Mouse (Mus musculus): ENCODE data around the gene Klk15. TPM values are rescaled to one million over a fixed set of nuclear protein-coding genes. Genes with fewer than 3 reads are reported as not detected.

The Klk15 gene
- polyA plus RNA-seq (2015; fragmentation: Nextera tagmentation; extraction: Ambion mirVana): not detected in 2 replicates

DNA sequence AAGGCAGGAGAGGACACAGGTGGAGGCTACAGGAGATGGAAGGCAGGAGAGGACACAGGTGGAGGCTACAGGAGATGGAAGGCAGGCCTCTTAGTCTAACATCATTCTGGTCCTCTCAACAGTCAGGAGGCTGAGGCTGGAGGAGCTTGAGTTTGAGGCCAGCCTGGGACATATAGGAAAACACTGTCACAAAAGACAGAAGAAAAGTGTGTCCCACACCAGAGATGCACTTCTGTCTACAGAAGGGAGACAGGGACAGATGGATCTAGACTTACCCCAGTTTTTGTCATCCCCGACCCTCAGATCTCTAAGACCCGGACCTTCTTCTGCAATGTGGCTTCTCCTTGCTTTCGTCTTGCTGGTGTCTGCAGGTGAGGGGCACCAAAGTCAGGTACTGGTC is at the start of gene Klk15:
TSS of gene Klk15 (plus strand) at position 301 of the 400 bp plus-strand sequence.
- Histone ChIP-seq H3K27me3 (replicated peaks) (no peaks in the 10 kb centered on the region), H3K9me3 (no peaks in the 10 kb centered on the region), H3K4me3 (no peak within 1 kb of the TSS), H3K27ac (no peak within 1 kb of the TSS), H3K4me2 (no peak within 1 kb of the TSS), H3K36me3 (replicated peaks) (no peaks in the 10 kb centered on the region), H3K4me1 (no peaks in the 10 kb centered on the region), H3K9ac (no peak within 1 kb of the TSS)
- ATAC-seq (replicated peaks): no peak
- 88% methylated on average over 3 of the region's 3 CpGs for WGBS

DNA sequence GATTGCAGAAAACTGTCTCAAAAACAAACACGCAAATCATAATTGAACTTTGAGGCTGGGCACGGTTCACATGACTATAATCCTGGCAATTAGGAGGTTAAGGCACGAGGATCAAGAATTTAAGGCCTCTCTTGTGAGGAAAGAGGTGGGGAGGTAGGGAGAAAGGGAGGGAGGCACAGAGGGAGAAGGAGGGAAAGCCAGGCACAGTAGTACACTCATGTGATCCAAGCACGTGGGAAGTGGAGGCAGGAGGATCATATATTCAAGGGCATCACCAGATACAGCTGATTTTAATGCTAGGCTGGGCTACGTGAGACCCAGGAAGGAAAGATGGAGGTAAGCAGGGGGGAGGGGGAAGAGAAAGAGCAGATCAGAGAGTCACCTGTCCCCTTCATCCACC is 42.2 kb upstream of the Klk15 start:
- Histone ChIP-seq H3K9ac (no peak overlapping the region), H3K27ac (no peak overlapping the region), H3K9me3 (no peaks in the 10 kb centered on the region), H3K4me1 (no peaks in the 10 kb centered on the region), H3K4me2 (no peak overlapping the region), H3K27me3 (replicated peaks) (no peaks in the 10 kb centered on the region), H3K36me3 (replicated peaks) (no peaks in the 10 kb centered on the region), H3K4me3 (no peak overlapping the region)
- WGBS: 71% methylated on average over 5 of the region's 5 CpGs
- ATAC-seq (replicated peaks): no peak

DNA sequence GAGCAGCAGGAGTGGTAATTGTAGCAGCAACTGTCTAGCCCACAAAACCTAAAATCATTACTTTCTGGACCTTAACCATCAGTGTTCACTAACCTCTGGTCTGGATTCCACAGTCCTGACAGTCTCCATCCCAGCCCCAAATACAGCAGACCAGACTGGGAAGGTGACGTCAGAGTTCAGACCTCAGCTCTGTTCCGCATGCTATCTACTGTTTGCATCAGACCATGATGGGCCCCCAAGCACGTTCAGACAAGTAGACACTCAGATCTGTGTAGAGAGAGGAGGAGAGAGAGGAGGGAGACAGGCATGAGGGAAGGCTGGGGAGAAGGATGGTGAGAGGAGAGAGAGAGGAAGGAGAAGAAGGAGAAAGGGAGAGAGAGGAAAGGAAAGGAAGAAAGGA is 41.8 kb upstream of the Klk15 start:
- Histone ChIP-seq H3K4me1 (no peaks in the 10 kb centered on the region), H3K4me2 (no peak overlapping the region), H3K27me3 (replicated peaks) (no peaks in the 10 kb centered on the region), H3K9me3 (no peaks in the 10 kb centered on the region), H3K4me3 (no peak overlapping the region), H3K9ac (no peak overlapping the region), H3K36me3 (replicated peaks) (no peaks in the 10 kb centered on the region), H3K27ac (no peak overlapping the region)
- ATAC-seq (replicated peaks): no peak
- 77% methylated on average over 3 of the region's 3 CpGs for WGBS

DNA sequence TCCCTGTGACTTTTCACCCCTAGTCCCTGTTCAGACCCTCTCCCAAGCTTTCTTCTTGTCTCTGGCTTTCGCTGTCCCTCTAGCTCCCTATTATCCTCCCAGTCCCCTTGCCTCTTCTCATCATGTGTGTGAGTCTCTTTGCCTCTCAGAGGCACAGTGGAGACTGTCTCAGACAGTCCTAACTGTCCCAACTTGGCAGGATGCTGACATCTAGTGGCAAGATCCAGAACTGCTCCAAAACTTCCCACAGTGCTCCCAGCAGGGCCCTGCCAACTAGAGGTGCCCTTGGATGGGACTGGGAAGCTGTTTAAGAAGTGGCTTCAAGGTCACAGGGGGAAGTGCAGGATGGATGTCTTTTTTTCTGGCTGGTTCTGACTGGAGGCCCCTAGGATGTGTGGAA is 38.7 kb upstream of the Klk15 start:
- Histone ChIP-seq H3K27me3 (replicated peaks) (no peaks in the 10 kb centered on the region), H3K4me3 (no peak overlapping the region), H3K4me2 (no peak overlapping the region), H3K9ac (no peak overlapping the region), H3K36me3 (replicated peaks) (no peaks in the 10 kb centered on the region), H3K27ac (no peak overlapping the region), H3K4me1 (no peaks in the 10 kb centered on the region), H3K9me3 (no peaks in the 10 kb centered on the region)
- ATAC-seq (replicated peaks): peak; percentile 98
- 5% methylated on average over 1 of the region's 1 CpGs for WGBS

DNA sequence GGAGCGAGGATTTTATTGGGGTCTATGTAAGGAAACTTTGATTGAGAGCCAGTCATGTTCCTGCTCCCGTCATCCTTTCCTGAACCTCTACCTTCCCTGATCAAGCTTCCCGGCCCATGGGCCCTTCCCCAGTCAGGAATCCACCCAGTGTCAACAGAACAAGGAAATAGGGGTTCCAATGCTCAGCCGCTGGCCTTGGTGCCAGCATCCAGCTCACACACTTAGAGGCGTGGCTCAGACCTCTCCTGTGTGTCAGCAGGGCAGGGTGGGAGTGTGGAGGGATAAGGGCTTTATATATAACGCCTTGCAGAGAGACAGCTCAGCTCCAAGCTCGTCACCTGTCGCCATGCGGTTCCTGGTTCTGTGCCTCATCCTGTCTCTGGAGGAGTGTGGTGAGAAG is 18.7 kb upstream of the Klk15 start:
- ATAC-seq (replicated peaks): no peak
- 81% methylated on average over 9 of the region's 9 CpGs for WGBS
- no peaks in the 10 kb centered on the region for H3K27me3 ChIP-seq (replicated peaks)
- no peak overlapping the region for H3K9ac ChIP-seq
- no peak overlapping the region for H3K4me3 ChIP-seq
- H3K4me2 ChIP-seq: no peak overlapping the region
- H3K36me3 ChIP-seq (replicated peaks): no peaks in the 10 kb centered on the region
- H3K9me3 ChIP-seq: no peaks in the 10 kb centered on the region
- no peaks in the 10 kb centered on the region for H3K4me1 ChIP-seq
- no peak overlapping the region for H3K27ac ChIP-seq

DNA sequence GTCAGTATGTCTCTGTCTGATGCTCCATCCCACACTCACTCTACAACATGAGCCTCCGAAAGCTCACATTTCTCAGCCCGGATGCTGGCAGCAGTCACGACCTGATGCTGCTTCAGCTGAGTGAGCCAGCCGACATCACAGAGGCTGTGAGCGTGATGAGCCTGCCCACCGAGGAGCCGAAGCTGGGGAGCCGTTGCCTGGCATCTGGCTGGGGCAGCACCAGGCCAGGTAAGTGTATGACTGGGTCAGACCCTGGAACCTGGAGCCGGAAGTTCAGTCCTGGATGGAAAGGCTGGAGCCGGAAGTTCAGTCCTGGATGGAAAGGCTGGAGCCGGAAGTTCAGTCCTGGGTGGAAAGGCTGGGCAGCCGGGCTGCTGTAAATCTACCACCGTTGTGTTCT is 15.1 kb upstream of the Klk15 start:
- Histone ChIP-seq H3K36me3 (replicated peaks) (no peaks in the 10 kb centered on the region), H3K27me3 (replicated peaks) (no peaks in the 10 kb centered on the region), H3K27ac (no peak overlapping the region), H3K9me3 (no peaks in the 10 kb centered on the region), H3K4me3 (no peak overlapping the region), H3K4me1 (no peaks in the 10 kb centered on the region), H3K9ac (no peak overlapping the region), H3K4me2 (no peak overlapping the region)
- WGBS: 89% methylated on average over 13 of the region's 13 CpGs
- ATAC-seq (replicated peaks): no peak

DNA sequence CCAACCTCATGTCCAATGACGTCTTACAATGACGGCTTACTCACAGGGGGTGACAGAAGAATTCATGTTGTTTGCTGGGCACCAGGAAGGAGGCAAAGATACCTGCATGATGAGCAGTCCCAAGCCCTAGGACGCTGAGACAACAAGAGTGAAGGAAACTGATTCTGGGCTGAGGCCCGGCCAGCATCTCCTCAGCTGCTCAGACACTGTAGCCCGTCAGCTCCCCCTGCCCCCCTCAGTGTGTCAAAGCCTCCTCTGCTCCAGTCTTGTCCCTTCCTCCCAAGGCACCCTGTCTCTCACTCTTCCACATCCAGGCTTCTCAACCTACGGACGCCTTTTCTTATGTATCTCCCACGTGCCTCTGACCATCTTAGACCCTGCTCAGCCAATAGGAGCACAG is 14.7 kb upstream of the Klk15 start:
- Histone ChIP-seq H3K27ac (no peak overlapping the region), H3K9ac (no peak overlapping the region), H3K36me3 (replicated peaks) (no peaks in the 10 kb centered on the region), H3K9me3 (no peaks in the 10 kb centered on the region), H3K4me1 (no peaks in the 10 kb centered on the region), H3K4me2 (no peak overlapping the region), H3K4me3 (no peak overlapping the region), H3K27me3 (replicated peaks) (no peaks in the 10 kb centered on the region)
- 78% methylated on average over 8 of the region's 8 CpGs for WGBS
- no peak for ATAC-seq (replicated peaks)

DNA sequence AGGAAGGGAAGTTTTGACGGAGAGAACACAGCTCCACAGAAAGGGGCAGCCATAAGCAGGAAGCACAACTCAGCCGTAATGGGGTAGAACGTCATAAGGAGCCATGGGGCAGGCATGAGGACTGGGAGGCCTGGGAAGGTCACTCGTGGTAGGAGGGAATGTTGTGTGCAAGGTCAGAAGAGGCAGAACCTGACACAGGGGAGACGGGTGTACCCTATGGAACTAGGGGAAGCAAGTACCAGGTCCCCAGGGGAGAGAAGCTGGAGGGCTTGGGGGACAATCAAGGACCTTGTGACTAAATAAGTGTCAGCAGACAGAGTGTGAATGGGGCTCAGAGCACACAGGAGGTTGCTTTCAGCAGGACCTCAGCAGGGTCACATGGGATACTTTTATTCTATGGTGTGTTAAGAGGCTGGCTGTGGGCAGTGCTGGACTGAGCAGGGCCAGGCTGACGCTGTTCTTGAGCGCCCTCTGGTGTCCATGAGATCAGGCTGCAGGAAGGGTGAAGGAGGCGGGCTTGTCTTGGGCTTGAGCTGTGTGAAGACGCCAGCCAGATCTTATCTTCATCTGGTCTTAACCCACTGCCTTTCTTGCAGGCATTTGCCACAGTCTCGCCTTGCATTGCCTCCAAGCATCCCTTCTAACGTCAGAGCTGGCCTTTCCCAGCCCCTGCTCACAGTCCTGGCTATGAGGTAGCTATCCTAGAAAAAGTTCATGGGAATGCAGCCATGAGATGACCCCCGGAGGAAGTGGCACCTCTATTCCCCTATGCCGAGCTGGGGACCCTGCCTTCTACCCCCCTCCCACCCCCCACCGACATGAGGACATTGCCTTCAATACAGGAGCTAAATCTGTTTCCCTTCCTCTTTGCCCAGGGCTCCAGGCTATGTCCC is 13.7 kb upstream of the Klk15 start:
- Histone ChIP-seq H3K36me3 (replicated peaks) (no peaks in the 10 kb centered on the region), H3K9ac (no peak overlapping the region), H3K27me3 (replicated peaks) (no peaks in the 10 kb centered on the region), H3K27ac (no peak overlapping the region), H3K4me3 (no peak overlapping the region), H3K4me2 (no peak overlapping the region), H3K9me3 (no peaks in the 10 kb centered on the region), H3K4me1 (no peaks in the 10 kb centered on the region)
- WGBS: 36% methylated on average over 14 of the region's 14 CpGs
- peak; percentile 96 for ATAC-seq (replicated peaks)

DNA sequence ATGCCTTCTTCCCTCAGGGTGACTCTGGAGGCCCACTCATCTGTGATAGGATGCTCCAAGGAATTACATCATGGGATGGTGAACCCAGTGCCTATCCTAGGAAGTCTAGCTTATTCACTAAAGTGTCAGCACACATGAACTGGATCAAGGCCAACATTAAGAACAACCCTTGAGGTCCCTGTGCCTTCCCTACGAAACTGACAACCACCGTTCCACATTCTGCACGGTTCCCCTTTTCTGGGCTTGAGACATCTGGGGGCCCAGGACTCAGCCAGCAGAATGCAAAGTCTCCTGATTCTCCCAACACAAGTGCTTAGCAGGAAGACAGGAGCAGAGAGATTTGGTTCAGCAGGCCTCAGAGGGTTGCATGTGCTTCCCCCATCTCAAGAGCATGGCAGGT is 13.0 kb upstream of the Klk15 start:
- Histone ChIP-seq H3K27me3 (replicated peaks) (no peaks in the 10 kb centered on the region), H3K4me2 (no peak overlapping the region), H3K4me3 (no peak overlapping the region), H3K9ac (no peak overlapping the region), H3K9me3 (no peaks in the 10 kb centered on the region), H3K27ac (no peak overlapping the region), H3K4me1 (no peaks in the 10 kb centered on the region), H3K36me3 (replicated peaks) (no peaks in the 10 kb centered on the region)
- WGBS: 94% methylated on average over 3 of the region's 3 CpGs
- ATAC-seq (replicated peaks): no peak

DNA sequence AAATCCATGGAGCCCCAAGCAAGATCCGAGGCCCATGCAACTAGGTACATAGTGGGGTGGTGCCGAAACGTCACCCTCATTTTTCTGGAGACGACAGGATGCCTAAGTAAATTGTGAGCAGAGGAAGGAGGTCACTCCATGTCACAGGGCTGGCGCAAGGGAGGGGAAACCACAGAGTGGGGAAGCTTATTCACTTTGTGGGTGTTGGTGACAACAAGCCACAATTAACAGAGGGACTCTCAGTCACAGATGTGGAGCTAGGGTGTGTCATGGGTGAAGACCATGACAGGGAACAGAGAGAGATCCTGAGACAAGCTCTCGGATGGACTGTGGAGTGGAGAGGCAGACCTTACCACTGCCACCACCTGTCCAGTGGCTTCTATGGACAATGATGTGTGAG is 12.5 kb upstream of the Klk15 start:
- 87% methylated on average over 6 of the region's 6 CpGs for WGBS
- H3K9me3 ChIP-seq: no peaks in the 10 kb centered on the region
- H3K27ac ChIP-seq: no peak overlapping the region
- H3K27me3 ChIP-seq (replicated peaks): no peaks in the 10 kb centered on the region
- no peak for ATAC-seq (replicated peaks)
- no peaks in the 10 kb centered on the region for H3K36me3 ChIP-seq (replicated peaks)
- H3K4me3 ChIP-seq: no peak overlapping the region
- no peaks in the 10 kb centered on the region for H3K4me1 ChIP-seq
- no peak overlapping the region for H3K9ac ChIP-seq
- no peak overlapping the region for H3K4me2 ChIP-seq

DNA sequence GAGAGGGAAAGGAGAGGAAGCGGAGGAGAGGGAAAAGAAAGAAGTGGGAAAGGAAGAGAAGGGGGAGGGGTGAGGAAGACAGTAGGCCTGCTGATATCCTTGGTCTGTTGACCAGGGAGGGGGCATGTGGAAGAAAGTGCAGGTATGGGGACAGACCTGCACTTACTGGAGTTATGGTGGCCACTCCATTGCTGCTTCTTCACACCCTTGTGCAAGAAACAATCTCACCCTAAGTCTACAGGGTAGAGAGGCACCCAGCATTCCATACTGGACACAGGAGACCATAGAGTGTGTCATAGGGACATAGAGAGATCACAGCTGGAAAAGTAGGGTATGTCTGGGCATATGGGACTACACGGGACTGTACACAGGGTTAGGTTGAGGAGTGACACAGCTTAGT is 11.6 kb upstream of the Klk15 start:
- WGBS: 84% methylated on average over 2 of the region's 2 CpGs
- no peaks in the 10 kb centered on the region for H3K9me3 ChIP-seq
- ATAC-seq (replicated peaks): no peak
- H3K4me2 ChIP-seq: no peak overlapping the region
- H3K4me3 ChIP-seq: no peak overlapping the region
- no peaks in the 10 kb centered on the region for H3K4me1 ChIP-seq
- H3K9ac ChIP-seq: no peak overlapping the region
- no peak overlapping the region for H3K27ac ChIP-seq
- H3K36me3 ChIP-seq (replicated peaks): no peaks in the 10 kb centered on the region
- H3K27me3 ChIP-seq (replicated peaks): no peaks in the 10 kb centered on the region

DNA sequence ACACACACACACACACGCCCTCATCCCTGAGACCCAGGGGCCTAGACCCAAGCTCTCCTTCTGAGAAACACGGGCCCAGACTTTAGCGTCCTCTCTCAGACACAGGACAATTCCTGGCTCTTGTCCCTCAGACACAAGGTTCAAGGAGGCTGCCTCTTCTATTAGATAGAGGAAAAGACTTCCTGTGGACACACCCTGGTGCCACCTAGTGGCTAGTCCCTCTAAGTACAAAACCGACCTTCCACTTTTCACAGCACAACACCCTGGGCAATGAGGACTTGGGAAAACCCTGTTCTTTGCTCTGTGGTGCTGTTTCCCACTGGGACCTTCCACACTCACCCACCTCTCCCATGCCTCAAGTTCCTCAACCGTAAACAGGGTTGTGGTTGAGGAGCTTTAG is 7.6 kb upstream of the Klk15 start:
- ATAC-seq (replicated peaks): no peak
- no peaks in the 10 kb centered on the region for H3K9me3 ChIP-seq
- no peaks in the 10 kb centered on the region for H3K4me1 ChIP-seq
- H3K4me3 ChIP-seq: no peak overlapping the region
- WGBS: 62% methylated on average over 5 of the region's 5 CpGs
- H3K36me3 ChIP-seq (replicated peaks): no peaks in the 10 kb centered on the region
- no peaks in the 10 kb centered on the region for H3K27me3 ChIP-seq (replicated peaks)
- no peak overlapping the region for H3K9ac ChIP-seq
- H3K4me2 ChIP-seq: no peak overlapping the region
- no peak overlapping the region for H3K27ac ChIP-seq

DNA sequence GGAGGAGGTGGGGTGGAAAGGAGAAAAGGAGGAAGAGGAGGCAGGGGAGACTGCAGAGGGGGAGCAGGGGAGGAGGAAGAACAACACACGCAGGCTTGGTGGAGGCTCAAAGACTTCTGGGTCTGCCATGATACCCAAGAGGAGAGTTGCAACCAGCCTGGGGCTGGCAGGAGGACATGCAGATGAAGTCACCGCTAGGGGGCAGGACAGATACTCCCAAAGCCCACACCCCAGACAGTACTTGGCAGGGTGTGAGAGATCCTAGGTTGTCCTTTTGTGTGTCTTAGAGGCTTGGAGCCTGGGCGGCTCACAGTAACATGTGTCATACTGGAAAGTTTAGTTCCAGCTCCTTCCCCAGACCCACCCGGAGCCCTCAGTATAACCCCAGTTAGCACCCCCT is 5.0 kb upstream of the Klk15 start:
- ATAC-seq (replicated peaks): no peak
- WGBS: 49% methylated on average over 4 of the region's 4 CpGs

More for the DNA sequence above, 5.0 kb upstream of the Klk15 start:
- H3K9ac ChIP-seq: no peak overlapping the region
- no peak overlapping the region for H3K27ac ChIP-seq
- H3K4me3 ChIP-seq: no peak overlapping the region
- H3K36me3 ChIP-seq (replicated peaks): no peaks in the 10 kb centered on the region
- H3K4me2 ChIP-seq: no peak overlapping the region
- no peaks in the 10 kb centered on the region for H3K27me3 ChIP-seq (replicated peaks)
- H3K4me1 ChIP-seq: no peaks in the 10 kb centered on the region
- H3K9me3 ChIP-seq: no peaks in the 10 kb centered on the region

Measured in midbrain, embryonic 15.5 days (tissue).